Mouse (Mus musculus) CD4-positive, CD25-positive, alpha-beta regulatory T cell, adult 9 weeks (primary cell): ENCODE results near the gene Pramel1. TPM values are rescaled to one million over a fixed set of nuclear protein-coding genes. Genes with fewer than 3 reads are reported as not detected.

ENCODE experiments used
- polyA plus RNA-seq: library from polyadenylated mRNA; unstranded; fragments of 100-300 nt; shearing (Covaris generic); gene quantifications from one replicate; pipeline ENCODE4 v1.2.1, GENCODE M21; 2017

Gene Pramel1
- not detected for polyA plus RNA-seq

DNA sequence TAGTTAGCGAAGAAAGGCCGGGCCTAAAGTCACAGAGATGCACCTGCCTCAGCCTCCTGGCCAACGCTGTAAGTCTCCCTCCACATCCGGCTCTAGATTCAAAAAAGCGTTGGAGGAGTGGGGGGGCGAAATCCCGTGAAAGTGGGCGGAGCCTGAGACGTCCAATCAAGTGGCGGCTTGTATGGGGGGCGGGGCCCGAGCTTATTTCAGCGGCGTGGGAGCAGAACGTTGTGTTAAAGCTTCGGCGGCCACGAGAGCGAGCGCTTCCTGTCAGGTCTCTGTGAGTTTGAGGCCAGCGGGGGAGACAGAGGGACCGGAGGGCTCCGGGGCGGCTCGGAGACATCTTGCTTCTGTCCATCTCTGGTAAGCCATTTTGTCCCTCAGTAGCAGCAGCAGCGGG, at the start of gene Pramel1:
Gene Pramel1 (plus strand): TSS at position 248 of the 400 bp plus-strand sequence.

DNA sequence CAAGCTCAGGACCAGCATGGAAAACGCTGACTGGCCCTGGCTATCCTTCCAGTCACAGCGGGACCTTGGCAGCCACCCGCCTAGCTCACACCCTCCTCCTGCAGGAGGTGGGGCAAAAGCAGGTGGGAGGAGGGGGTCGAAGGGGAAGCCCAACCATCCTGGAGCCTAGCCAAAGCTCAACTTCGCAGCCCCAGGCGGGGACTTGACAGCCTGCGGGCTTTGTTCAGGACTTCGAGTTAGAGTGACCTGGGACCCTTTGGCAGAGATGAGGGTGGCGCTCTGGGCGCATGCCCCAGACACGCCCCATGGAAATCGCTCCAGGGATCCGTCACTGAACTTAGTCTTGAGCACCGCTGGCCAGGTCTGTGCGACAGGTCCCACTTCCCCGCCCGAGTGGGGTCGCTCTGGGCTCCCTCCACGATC, 44.7 kb upstream of the Pramel1 start, which contains the start of gene Lrrc38:
Gene Lrrc38 (plus strand): TSS at position 274 of the 423 bp plus-strand sequence.

DNA sequence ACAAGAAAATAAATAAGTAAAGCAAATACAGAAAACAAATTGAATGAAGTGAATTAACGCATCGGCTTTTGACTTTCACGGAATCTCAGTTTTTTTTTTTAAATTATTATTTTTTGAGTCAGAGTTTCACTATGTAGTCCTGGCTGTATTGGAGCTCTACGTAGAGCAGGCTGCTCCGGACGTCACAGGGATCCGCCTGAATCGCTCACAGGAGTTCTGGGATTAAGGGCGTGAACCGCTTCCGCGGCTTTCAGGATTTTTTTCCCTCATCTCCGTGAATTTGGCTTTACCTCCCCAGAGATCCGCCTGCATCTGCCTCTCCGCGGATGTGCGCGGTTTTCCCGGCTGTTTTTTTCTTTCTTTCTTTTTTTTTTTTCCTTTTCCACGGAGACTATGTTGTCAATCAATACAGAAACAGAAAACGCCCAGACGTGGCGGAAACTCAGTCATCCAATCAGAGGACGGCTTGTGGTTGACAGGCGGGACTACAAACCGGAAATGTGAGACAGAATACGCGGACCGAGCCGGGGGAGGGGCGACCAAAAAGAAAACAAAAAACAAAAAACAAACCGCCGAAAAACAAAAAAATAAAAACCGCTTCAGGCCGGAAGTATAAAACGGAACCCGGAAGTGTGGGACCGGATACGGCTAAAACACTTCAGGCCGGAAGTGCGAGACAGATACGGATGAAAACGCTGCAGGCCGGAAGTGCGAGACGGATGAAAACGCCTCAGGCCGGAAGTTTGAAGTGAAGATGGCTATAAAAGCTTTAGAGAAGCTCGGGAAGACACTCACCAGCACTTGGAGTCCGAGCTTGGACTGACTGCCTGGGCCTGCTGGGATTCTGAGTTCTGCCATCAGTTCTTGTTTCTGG, 18.2 kb downstream of the Pramel1 start, which contains the start of gene Pramef8:
Gene Pramef8 (plus strand): TSS at position 208 of the 874 bp plus-strand sequence.

Other genes starting within 250 kb of the Pramel1 start
- 33.2 TPM for gene Prdm2, start 181.4 kb upstream of the Pramel1 start, polyA plus RNA-seq
- not detected for gene Pdpn, start 94.9 kb upstream of the Pramel1 start, polyA plus RNA-seq
- gene Lrrc38, start 44.7 kb upstream of the Pramel1 start, polyA plus RNA-seq: not detected
- gene Pramef8, start 18.0 kb downstream of the Pramel1 start, polyA plus RNA-seq: 47.5 TPM
- gene Oog4, start 55.9 kb downstream of the Pramel1 start, polyA plus RNA-seq: not detected
- not detected for gene Gm13043, start 116.9 kb downstream of the Pramel1 start, polyA plus RNA-seq
- not detected for gene Gm13040, start 141.5 kb downstream of the Pramel1 start, polyA plus RNA-seq
- gene BC080695, start 157.3 kb downstream of the Pramel1 start, polyA plus RNA-seq: not detected
- gene Gm13057, start 157.3 kb downstream of the Pramel1 start, polyA plus RNA-seq: not detected
- not detected for gene Gm13083, start 220.6 kb downstream of the Pramel1 start, polyA plus RNA-seq